In the genomic region with DNA sequence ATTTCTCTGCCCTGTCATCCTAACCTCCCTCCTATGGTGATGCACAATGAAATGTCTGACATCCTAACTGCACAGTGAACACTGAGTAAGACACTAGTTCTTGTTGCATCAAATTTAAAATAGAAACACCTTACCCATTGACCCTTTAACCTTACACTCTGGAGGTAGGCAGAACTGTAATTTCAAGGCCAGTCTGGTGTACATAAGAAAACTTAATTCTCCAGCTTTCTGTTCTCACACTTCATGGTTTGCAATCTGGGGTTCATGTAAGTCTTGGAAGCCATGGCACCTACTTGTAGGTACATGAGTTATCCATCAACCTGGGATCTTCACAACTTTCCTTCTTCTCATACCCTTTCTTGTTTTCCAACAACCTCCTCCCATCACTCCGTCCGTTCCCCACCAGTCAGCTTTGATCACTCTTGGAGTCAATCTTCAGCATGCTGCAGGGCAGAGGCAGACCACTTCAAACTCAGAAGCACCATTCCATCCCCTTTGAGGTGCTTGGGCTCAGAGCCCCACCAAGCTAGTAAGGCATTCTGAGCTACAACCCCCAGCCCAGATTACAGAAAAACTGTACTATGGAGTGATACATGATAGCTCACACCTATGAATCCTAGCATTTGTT, we compare ENCODE assay signal across 25 mouse cellular contexts. TPM values are rescaled to one million over a fixed set of nuclear protein-coding genes. Genes with fewer than 3 reads are reported as not detected.
DNase-seq lines count a peak whose midpoint lies in the region; ATAC-seq and TF ChIP-seq lines count a peak whose summit lies in the region.
"Had no signal": no experiment of that assay in that cellular context is flagged by ENCODE, and none has a peak within 500 bp of the region (broad histone marks: within the 10 kb centered on the region; RNA-seq: fewer than 3 reads in every experiment).

No protein-coding gene starts in this region.

- DNase-seq in heart, adult 11 months = peak; percentile 82
- DNase-seq in heart, embryonic 10.5 days (ENCODE audit: low spot score) = no peak
- no peak for DNase-seq in kidney, postnatal 0 days (ENCODE audit: low spot score)
- DNase-seq in kidney, adult 2 months = no peak
- no peak for DNase-seq in lung, postnatal 0 days (ENCODE audit: low spot score)
- DNase-seq in MEL (ENCODE audit: low read depth, low spot score) = peak; percentile 35
- no peak for DNase-seq in urinary bladder, postnatal 4 days (ENCODE audit: low spot score in 2 of 2)
- DNase-seq: adrenal gland, adult 8-10 months; cerebellum, adult 8-10 months; cerebellum, postnatal 25 days; gastrocnemius, adult 2 months; gastrocnemius, postnatal 36 days; heart, adult 2 months; heart, postnatal 10 days; layer of hippocampus, postnatal 36 days; left cerebral cortex, postnatal 4 days; lung, adult 18-20 months; lung, postnatal 36 days; right cerebral cortex, postnatal 4 days; thymus, adult 2 months; thymus, postnatal 36 days had no signal

- H3K9me3 ChIP-seq in heart, embryonic 10.5 days = no peaks in the 10 kb centered on the region
- no peaks in the 10 kb centered on the region for H3K9me3 ChIP-seq in kidney, postnatal 0 days (replicated peaks; ENCODE audit: low read length)
- H3K9me3 ChIP-seq in lung, embryonic 16.5 days (ENCODE audit: control insufficient read depth, low read length) = no peaks in the 10 kb centered on the region
- H3K9me3 ChIP-seq in lung, postnatal 0 days (ENCODE audit: low read length) = no peaks in the 10 kb centered on the region
- no peaks in the 10 kb centered on the region for H3K9me3 ChIP-seq in MEL (replicated peaks; ENCODE audit: insufficient read depth, low read length)
- H3K9me3 ChIP-seq: heart, embryonic 13.5 days; midbrain, embryonic 12.5 days had no signal

- WGBS in heart, embryonic 10.5 days = 92% methylated on average over 2 of the region's 2 CpGs
- 93% methylated on average over 2 of the region's 2 CpGs for WGBS in kidney, postnatal 0 days
- 93% methylated on average over 2 of the region's 2 CpGs for WGBS in kidney, adult 2 months
- WGBS in lung, embryonic 16.5 days = 85% methylated on average over 2 of the region's 2 CpGs
- whole genome bisulfite sequencing in lung, postnatal 0 days = 89% methylated on average over 2 of the region's 2 CpGs

- no peaks in the 10 kb centered on the region for H3K27me3 ChIP-seq in heart, embryonic 10.5 days (ENCODE audit: insufficient read depth, poor library complexity, severe bottlenecking)
- no peaks in the 10 kb centered on the region for H3K27me3 ChIP-seq in kidney, postnatal 0 days (ENCODE audit: insufficient read depth, low read length)
- no peaks in the 10 kb centered on the region for H3K27me3 ChIP-seq in kidney, adult 2 months (replicated peaks; ENCODE audit: control insufficient read depth, insufficient read depth, low read length)
- no peaks in the 10 kb centered on the region for H3K27me3 ChIP-seq in lung, embryonic 16.5 days (ENCODE audit: control insufficient read depth, insufficient read depth, low read depth, low read length)
- H3K27me3 ChIP-seq in lung, postnatal 0 days (replicated peaks; ENCODE audit: insufficient read depth, low read length) = no peaks in the 10 kb centered on the region
- H3K27me3 ChIP-seq in MEL (ENCODE audit: control insufficient read depth in 1 of 2, insufficient read depth in 2 of 2, low read length in 2 of 2) = no peaks in the 10 kb centered on the region
- H3K27me3 ChIP-seq: heart, embryonic 13.5 days; midbrain, embryonic 12.5 days had no signal

- peak; percentile 40; the same call in 1 of the 2 replicates for ATAC-seq in kidney, postnatal 0 days (replicated peaks; ENCODE audit: low FRiP score, low read depth)
- ATAC-seq in lung, embryonic 16.5 days (ENCODE audit: low read depth) = peak; percentile 16; the same call in 1 of the 2 replicates
- no peak for ATAC-seq in lung, postnatal 0 days

- H3K36me3 ChIP-seq in heart, embryonic 10.5 days = peaks cover 71% of the 10 kb centered on the region
- H3K36me3 ChIP-seq in kidney, postnatal 0 days (ENCODE audit: insufficient read depth, low read length) = peaks cover 25% of the 10 kb centered on the region; the same call in 1 of the 2 replicates
- H3K36me3 ChIP-seq in kidney, adult 2 months (ENCODE audit: control insufficient read depth, insufficient read depth, low read length) = peaks cover 16% of the 10 kb centered on the region
- peaks cover 41% of the 10 kb centered on the region for H3K36me3 ChIP-seq in lung, embryonic 16.5 days (ENCODE audit: control insufficient read depth, insufficient read depth, low read length)
- H3K36me3 ChIP-seq in lung, postnatal 0 days (ENCODE audit: insufficient read depth, low read length) = peaks cover 10% of the 10 kb centered on the region; the same call in 1 of the 2 replicates
- peaks cover 2 to 25% of the 10 kb centered on the region in 2 experiments; a peak in 3 of 4 replicates for H3K36me3 ChIP-seq in MEL (ENCODE audit: control insufficient read depth in 1 of 2, insufficient read depth in 2 of 2, low read length in 2 of 2)

- no peak overlapping the region for H3K4me2 ChIP-seq in kidney, postnatal 0 days (ENCODE audit: low read length)
- H3K4me2 ChIP-seq in lung, embryonic 16.5 days (ENCODE audit: low read depth, low read length) = no peak overlapping the region
- H3K4me2 ChIP-seq in lung, postnatal 0 days (replicated peaks; ENCODE audit: low read depth, low read length) = no peak overlapping the region
- H3K4me2 ChIP-seq: heart, embryonic 13.5 days; hindbrain, embryonic 14.5 days; midbrain, embryonic 12.5 days had no signal

- H3K9ac ChIP-seq in kidney, postnatal 0 days (ENCODE audit: low read depth, low read length) = no peak overlapping the region
- no peak overlapping the region for H3K9ac ChIP-seq in lung, embryonic 16.5 days (ENCODE audit: low read length)
- no peak overlapping the region for H3K9ac ChIP-seq in lung, postnatal 0 days (replicated peaks; ENCODE audit: low read depth)
- H3K9ac ChIP-seq in MEL (ENCODE audit: control insufficient read depth, low read depth, low read length, poor library complexity, severe bottlenecking) = no peak overlapping the region
- H3K9ac ChIP-seq: heart, embryonic 13.5 days; hindbrain, embryonic 14.5 days; midbrain, embryonic 12.5 days had no signal

- no peak overlapping the region for H3K27ac ChIP-seq in heart, embryonic 10.5 days
- no peak overlapping the region for H3K27ac ChIP-seq in kidney, postnatal 0 days
- H3K27ac ChIP-seq in kidney, adult 2 months (ENCODE audit: insufficient read depth, low read depth, low read length) = no peak overlapping the region
- H3K27ac ChIP-seq in lung, embryonic 16.5 days (ENCODE audit: low read length) = no peak overlapping the region
- H3K27ac ChIP-seq in lung, postnatal 0 days (ENCODE audit: low read length) = no peak overlapping the region
- no peak overlapping the region for H3K27ac ChIP-seq in MEL (ENCODE audit: control insufficient read depth, low read depth, low read length)
- H3K27ac ChIP-seq: gastrocnemius, adult 2 months; heart, adult 2 months; heart, embryonic 13.5 days; hindbrain, embryonic 14.5 days; midbrain, embryonic 12.5 days had no signal

- TF ChIP-seq EP300 in lung, postnatal 0 days (IDR thresholded peaks at IDR 0.05) = no peak
- no peak for TF ChIP-seq EP300 in MEL (IDR thresholded peaks at IDR 0.05; ENCODE audit: low read depth in 1 of 2, low read length in 2 of 2)

- no peak for TF ChIP-seq POLR2A in kidney, adult 2 months (IDR thresholded peaks at IDR 0.05; ENCODE audit: low read depth, low read length)
- peak in 1 of 2 experiments; percentile 41; a peak in 1 of 4 replicates for TF ChIP-seq POLR2A in MEL (IDR thresholded peaks at IDR 0.05; ENCODE audit: control insufficient read depth in 1 of 2, insufficient read depth in 1 of 2, low read depth in 1 of 2, low read length in 2 of 2, poor library complexity in 1 of 2)

- no peak for TF ChIP-seq RAD21 in MEL (IDR thresholded peaks at IDR 0.05; ENCODE audit: low read depth, low read length)

- no peaks in the 10 kb centered on the region for H3K79me2 ChIP-seq in MEL (ENCODE audit: control insufficient read depth, insufficient read depth, low read length, poor library complexity)

- TF ChIP-seq CTCF in kidney, postnatal 0 days (IDR thresholded peaks at IDR 0.05; ENCODE audit: low read depth) = no peak
- no peak for TF ChIP-seq CTCF in kidney, adult 2 months (conservative IDR thresholded peaks at IDR 0.05; ENCODE audit: insufficient read depth, insufficient read length, low read depth, low read length)
- no peak for TF ChIP-seq CTCF in lung, postnatal 0 days (IDR thresholded peaks at IDR 0.05)
- no peak for TF ChIP-seq CTCF in MEL (IDR thresholded peaks at IDR 0.05 in 2 of 3, conservative IDR thresholded peaks at IDR 0.05 in 1 of 3; ENCODE audit: control insufficient read depth in 1 of 3, insufficient read depth in 1 of 3, low read depth in 2 of 3, low read length in 3 of 3, poor library complexity in 1 of 3, severe bottlenecking in 1 of 3)

- no peaks in the 10 kb centered on the region for H3K4me1 ChIP-seq in heart, embryonic 10.5 days
- H3K4me1 ChIP-seq in kidney, postnatal 0 days (replicated peaks; ENCODE audit: insufficient read depth, low read length) = no peaks in the 10 kb centered on the region
- H3K4me1 ChIP-seq in kidney, adult 2 months (ENCODE audit: control insufficient read depth, insufficient read depth, low read length) = no peaks in the 10 kb centered on the region
- no peaks in the 10 kb centered on the region for H3K4me1 ChIP-seq in lung, embryonic 16.5 days (replicated peaks; ENCODE audit: control insufficient read depth, insufficient read depth, low read length)
- no peaks in the 10 kb centered on the region for H3K4me1 ChIP-seq in lung, postnatal 0 days (ENCODE audit: insufficient read depth, low read depth, low read length)
- H3K4me1 ChIP-seq in MEL (ENCODE audit: control insufficient read depth in 1 of 2, insufficient read depth in 2 of 2, low read length in 2 of 2) = no peaks in the 10 kb centered on the region
- H3K4me1 ChIP-seq: heart, embryonic 13.5 days; midbrain, embryonic 12.5 days had no signal

- no peak overlapping the region for H3K4me3 ChIP-seq in heart, embryonic 10.5 days
- no peak overlapping the region for H3K4me3 ChIP-seq in kidney, postnatal 0 days (replicated peaks; ENCODE audit: low read depth, low read length)
- H3K4me3 ChIP-seq in kidney, adult 2 months (ENCODE audit: insufficient read depth, low read depth, low read length) = no peak overlapping the region
- no peak overlapping the region for H3K4me3 ChIP-seq in lung, embryonic 16.5 days (ENCODE audit: low read length)
- no peak overlapping the region for H3K4me3 ChIP-seq in lung, postnatal 0 days (ENCODE audit: low read depth, low read length)
- H3K4me3 ChIP-seq in MEL (ENCODE audit: control insufficient read depth in 1 of 2, insufficient read depth in 1 of 2, low read depth in 2 of 2, low read length in 2 of 2) = no peak overlapping the region
- H3K4me3 ChIP-seq: gastrocnemius, adult 2 months; heart, adult 2 months; heart, embryonic 13.5 days; midbrain, embryonic 12.5 days had no signal

RNA-seq across cellular contexts. Expression of gene Tra2b, which starts 23.5 kb away (rescaled TPM):
- polyA plus RNA-seq in heart, embryonic 10.5 days (2016; fragmentation: Nextera tagmentation; extraction: Ambion mirVana) = 288 and 375 TPM in 2 replicates
- polyA plus RNA-seq in kidney, postnatal 0 days (2015; fragmentation: Nextera tagmentation; extraction: Ambion mirVana) = 242 and 280 TPM in 2 replicates
- 19.4 and 29.1 TPM in 2 replicates for polyA plus RNA-seq in kidney, adult 2 months (2012; rRNA removed)
- 365 and 388 TPM in 2 replicates for polyA plus RNA-seq in lung, embryonic 16.5 days (2015; fragmentation: Nextera tagmentation; extraction: Ambion mirVana)
- polyA plus RNA-seq in lung, postnatal 0 days (2015; fragmentation: Nextera tagmentation; extraction: Ambion mirVana) = 127 and 145 TPM in 2 replicates
- 263 and 275 TPM in 2 replicates for total RNA-seq in MEL (2012; rRNA removed)
- polyA plus RNA-seq in MEL (2012; ENCODE audit: insufficient read depth in 1 of 2, insufficient read length in 2 of 2, low read depth in 1 of 2, low replicate concordance in 2 of 2, missing spikeins in 1 of 2) = 100 to 1,000 TPM; 154 to 286 TPM

Comparison
In these comparisons a context has a peak if more than half of its experiments do, and no peak if none do; other contexts are left out.
1. DNase-seq: peak in heart, adult 11 months (single experiment) and MEL (single experiment); none in heart, embryonic 10.5 days (single experiment), kidney, postnatal 0 days (single experiment), kidney, adult 2 months (single experiment), lung, postnatal 0 days (single experiment) and urinary bladder, postnatal 4 days (0 of 2).